Mouse (Mus musculus): Measurements from ENCODE around the gene Bbs4. TPM values are rescaled to one million over a fixed set of nuclear protein-coding genes. Genes with fewer than 3 reads are reported as not detected.

The Bbs4 gene
- total and polyA plus RNA-seq, 2 experiments = 0.57 to 2.9 TPM

DNA sequence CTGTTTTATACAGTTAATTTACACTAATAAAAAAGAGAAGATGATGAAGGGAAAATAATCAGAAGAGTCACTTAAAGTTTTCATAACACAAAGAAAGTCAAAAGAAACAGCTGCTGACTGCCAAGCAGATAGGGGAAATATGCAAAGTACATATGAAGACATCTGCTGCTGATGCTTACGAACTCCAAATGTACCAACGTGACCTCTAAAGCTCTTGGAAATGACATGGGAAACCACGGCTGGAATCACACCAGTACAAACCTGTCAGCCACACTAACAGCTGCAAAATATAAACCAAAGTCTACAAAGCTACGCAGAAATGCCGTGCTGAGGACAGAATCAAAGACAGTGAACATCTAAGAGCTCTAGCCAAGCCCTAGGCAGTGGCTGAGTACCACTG lies 14.2 kb downstream of the Bbs4 start:
- H3K36me3 ChIP-seq (ENCODE audit: control insufficient read depth, insufficient read depth, low read length) = peaks cover 7% of the 10 kb centered on the region; the same call in 1 of the 2 replicates
- no peak overlapping the region for H3K27ac ChIP-seq (replicated peaks; ENCODE audit: insufficient read depth, low read depth, low read length)
- H3K27me3 ChIP-seq (ENCODE audit: control insufficient read depth, insufficient read depth, low read length) = no peaks in the 10 kb centered on the region
- DNase-seq (ENCODE audit: extremely low read depth, low read depth, low spot score) = no peak
- no peaks in the 10 kb centered on the region for H3K4me1 ChIP-seq (ENCODE audit: control insufficient read depth, insufficient read depth, low read length)
- no peak for TF ChIP-seq POLR2A (IDR thresholded peaks at IDR 0.05; ENCODE audit: extremely low read depth, insufficient read depth, low read length)
- TF ChIP-seq CTCF (IDR thresholded peaks at IDR 0.05; ENCODE audit: low read depth, low read length) = no peak
- no peak overlapping the region for H3K9ac ChIP-seq (ENCODE audit: low read depth, low read length)
- 87% methylated on average over 5 of the region's 5 CpGs for WGBS
- no peaks in the 10 kb centered on the region for H3K79me2 ChIP-seq (ENCODE audit: control insufficient read depth, insufficient read depth, low read length)
- no peak overlapping the region for H3K4me3 ChIP-seq (ENCODE audit: insufficient read depth, low read depth, low read length)

DNA sequence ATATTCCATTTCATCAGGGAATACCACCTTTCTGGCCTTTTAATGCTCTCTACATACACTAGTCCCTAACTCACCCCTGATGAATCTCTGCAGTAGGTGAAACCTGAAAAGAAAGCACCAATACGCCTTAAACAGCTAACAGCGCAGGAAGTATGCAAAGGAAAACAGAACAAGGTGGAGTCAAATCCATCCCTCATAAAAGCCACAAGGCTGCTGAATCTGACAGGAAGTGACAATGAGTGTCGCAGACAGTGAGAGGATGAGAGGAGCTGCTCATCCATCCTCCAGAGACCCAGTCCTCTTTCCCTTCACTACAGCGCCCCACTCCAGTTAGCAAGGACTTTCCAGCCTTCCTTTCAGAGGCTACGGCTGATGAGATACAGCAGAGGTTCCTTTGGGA lies 14.9 kb downstream of the Bbs4 start:
- DNase-seq (ENCODE audit: extremely low read depth, low read depth, low spot score) = no peak
- H3K79me2 ChIP-seq (ENCODE audit: control insufficient read depth, insufficient read depth, low read length) = no peaks in the 10 kb centered on the region
- no peak overlapping the region for H3K27ac ChIP-seq (replicated peaks; ENCODE audit: insufficient read depth, low read depth, low read length)
- H3K4me3 ChIP-seq (ENCODE audit: insufficient read depth, low read depth, low read length) = no peak overlapping the region
- no peak for TF ChIP-seq CTCF (IDR thresholded peaks at IDR 0.05; ENCODE audit: low read depth, low read length)
- TF ChIP-seq POLR2A (IDR thresholded peaks at IDR 0.05; ENCODE audit: extremely low read depth, insufficient read depth, low read length) = no peak
- H3K27me3 ChIP-seq (ENCODE audit: control insufficient read depth, insufficient read depth, low read length) = no peaks in the 10 kb centered on the region
- 93% methylated on average over 5 of the region's 5 CpGs for WGBS
- no peak overlapping the region for H3K9ac ChIP-seq (ENCODE audit: low read depth, low read length)
- no peaks in the 10 kb centered on the region for H3K4me1 ChIP-seq (ENCODE audit: control insufficient read depth, insufficient read depth, low read length)
- peaks cover 8% of the 10 kb centered on the region; the same call in 1 of the 2 replicates for H3K36me3 ChIP-seq (ENCODE audit: control insufficient read depth, insufficient read depth, low read length)

- Histone ChIP-seq H3K79me2 (ENCODE audit: control insufficient read depth, insufficient read depth, low read length) (no peaks in the 10 kb centered on the region), H3K36me3 (ENCODE audit: control insufficient read depth, insufficient read depth, low read length) (peaks cover 11% of the 10 kb centered on the region; the same call in 1 of the 2 replicates), H3K27me3 (ENCODE audit: control insufficient read depth, insufficient read depth, low read length) (no peaks in the 10 kb centered on the region), H3K27ac (replicated peaks; ENCODE audit: insufficient read depth, low read depth, low read length) (no peak overlapping the region), H3K9ac (ENCODE audit: low read depth, low read length) (no peak overlapping the region), H3K4me1 (ENCODE audit: control insufficient read depth, insufficient read depth, low read length) (no peaks in the 10 kb centered on the region), H3K4me3 (ENCODE audit: insufficient read depth, low read depth, low read length) (no peak overlapping the region)
- no peak for DNase-seq (ENCODE audit: extremely low read depth, low read depth, low spot score)
- 95% methylated on average over 5 of the region's 5 CpGs for WGBS
- no peak for TF ChIP-seq POLR2A (IDR thresholded peaks at IDR 0.05; ENCODE audit: extremely low read depth, insufficient read depth, low read length)
Observed at GRCm38 (mm10) chr9:59337889-59338288, 15.4 kb downstream of the Bbs4 start.

DNA sequence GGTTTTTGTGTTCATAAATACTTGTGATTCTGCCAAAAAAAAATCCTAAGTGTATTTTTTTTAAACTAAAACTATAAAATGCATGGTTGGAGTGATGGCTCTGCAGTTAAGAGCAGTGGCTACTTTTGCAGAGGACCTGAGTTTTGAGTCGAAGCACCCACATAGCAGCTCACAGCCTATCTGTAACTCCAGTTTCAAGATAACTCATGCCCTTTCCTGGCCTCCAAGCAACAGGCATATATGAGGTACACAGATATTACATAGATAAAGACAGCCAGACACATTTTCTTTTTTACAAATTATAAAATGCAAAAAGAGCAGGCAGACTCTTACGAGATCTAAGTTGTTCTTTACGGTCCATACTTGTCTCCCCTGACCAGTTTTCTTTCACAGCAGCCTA lies 16.8 kb downstream of the Bbs4 start:
- H3K36me3 ChIP-seq (ENCODE audit: control insufficient read depth, insufficient read depth, low read length) = peaks cover 11% of the 10 kb centered on the region; the same call in 1 of the 2 replicates
- TF ChIP-seq POLR2A (IDR thresholded peaks at IDR 0.05; ENCODE audit: extremely low read depth, insufficient read depth, low read length) = no peak
- TF ChIP-seq CTCF (IDR thresholded peaks at IDR 0.05; ENCODE audit: low read depth, low read length) = no peak
- H3K4me3 ChIP-seq (ENCODE audit: insufficient read depth, low read depth, low read length) = no peak overlapping the region
- 98% methylated on average over 3 of the region's 3 CpGs for WGBS
- H3K79me2 ChIP-seq (ENCODE audit: control insufficient read depth, insufficient read depth, low read length) = no peaks in the 10 kb centered on the region
- H3K9ac ChIP-seq (ENCODE audit: low read depth, low read length) = no peak overlapping the region
- H3K4me1 ChIP-seq (ENCODE audit: control insufficient read depth, insufficient read depth, low read length) = no peaks in the 10 kb centered on the region
- H3K27ac ChIP-seq (replicated peaks; ENCODE audit: insufficient read depth, low read depth, low read length) = no peak overlapping the region
- DNase-seq (ENCODE audit: extremely low read depth, low read depth, low spot score) = no peak
- H3K27me3 ChIP-seq (ENCODE audit: control insufficient read depth, insufficient read depth, low read length) = no peaks in the 10 kb centered on the region

- H3K36me3 ChIP-seq (ENCODE audit: control insufficient read depth, insufficient read depth, low read length) = peaks cover 18% of the 10 kb centered on the region
- no peaks in the 10 kb centered on the region for H3K79me2 ChIP-seq (ENCODE audit: control insufficient read depth, insufficient read depth, low read length)
- no peak overlapping the region for H3K4me3 ChIP-seq (ENCODE audit: insufficient read depth, low read depth, low read length)
- H3K27me3 ChIP-seq (ENCODE audit: control insufficient read depth, insufficient read depth, low read length) = no peaks in the 10 kb centered on the region
- WGBS = 90% methylated on average over 5 of the region's 5 CpGs
- H3K27ac ChIP-seq (replicated peaks; ENCODE audit: insufficient read depth, low read depth, low read length) = no peak overlapping the region
- DNase-seq (ENCODE audit: extremely low read depth, low read depth, low spot score) = no peak
- no peaks in the 10 kb centered on the region for H3K4me1 ChIP-seq (ENCODE audit: control insufficient read depth, insufficient read depth, low read length)
- TF ChIP-seq POLR2A (IDR thresholded peaks at IDR 0.05; ENCODE audit: extremely low read depth, insufficient read depth, low read length) (no peak), CTCF (IDR thresholded peaks at IDR 0.05; ENCODE audit: low read depth, low read length) (no peak)
- H3K9ac ChIP-seq (ENCODE audit: low read depth, low read length) = no peak overlapping the region
Observed at GRCm38 (mm10) chr9:59330055-59330454, 23.3 kb downstream of the Bbs4 start.

DNA sequence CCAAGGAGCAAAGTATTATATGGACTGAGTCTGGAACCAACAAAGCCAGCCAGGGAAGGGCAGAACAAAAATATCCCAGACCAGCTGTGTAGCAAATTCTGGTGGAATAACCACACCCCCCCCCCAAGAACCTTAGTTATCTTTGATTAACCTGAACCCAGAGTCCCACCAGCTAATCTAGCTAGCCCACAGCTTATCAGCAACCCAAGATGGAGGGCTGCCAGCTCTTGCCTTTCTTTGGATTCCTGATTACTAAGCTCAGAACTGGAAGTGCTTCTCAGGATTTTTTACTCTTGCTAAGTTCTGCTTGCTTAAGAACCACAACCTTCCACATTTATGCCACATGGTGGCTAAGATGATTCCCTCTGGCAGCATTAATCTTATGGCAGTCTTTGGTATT lies 29.0 kb downstream of the Bbs4 start:
- Histone ChIP-seq H3K36me3 (ENCODE audit: control insufficient read depth, insufficient read depth, low read length) (peaks cover 44% of the 10 kb centered on the region), H3K4me3 (ENCODE audit: insufficient read depth, low read depth, low read length) (no peak overlapping the region), H3K27me3 (ENCODE audit: control insufficient read depth, insufficient read depth, low read length) (no peaks in the 10 kb centered on the region), H3K27ac (replicated peaks; ENCODE audit: insufficient read depth, low read depth, low read length) (no peak overlapping the region), H3K79me2 (ENCODE audit: control insufficient read depth, insufficient read depth, low read length) (no peaks in the 10 kb centered on the region), H3K4me1 (ENCODE audit: control insufficient read depth, insufficient read depth, low read length) (no peaks in the 10 kb centered on the region), H3K9ac (ENCODE audit: low read depth, low read length) (no peak overlapping the region)
- TF ChIP-seq POLR2A (IDR thresholded peaks at IDR 0.05; ENCODE audit: extremely low read depth, insufficient read depth, low read length) = no peak
- TF ChIP-seq CTCF (IDR thresholded peaks at IDR 0.05; ENCODE audit: low read depth, low read length) = no peak
- no peak for DNase-seq (ENCODE audit: extremely low read depth, low read depth, low spot score)
